Mouse (Mus musculus) lung, postnatal 0 days (tissue): ENCODE data around the gene Adprhl1. TPM values are rescaled to one million over a fixed set of nuclear protein-coding genes. Genes with fewer than 3 reads are reported as not detected.

Experiments used
- ATAC-seq: fragments of 200-750 bp; cut with Nextera tagmentation; 2 replicates; pipeline ENCODE4 v1.8.0; 2017; ENCODE audit warnings: moderate library complexity
- DNase-seq: peaks from one replicate; pipeline ENCODE4 v3.0.0-alpha.2; 2016; ENCODE audit warnings: low spot score
- H3K27ac ChIP-seq: fragments of 300-500 bp; sonication (generic); 2 replicates; pipeline ENCODE4 v1.5.1; 2014; ENCODE audit warnings: antibody characterized with exemption, mild to moderate bottlenecking, low read length, mixed read lengths
- H3K27me3 ChIP-seq: fragments of 300-500 bp; sonication (generic); replicated peaks from 2 replicates; pipeline ENCODE4 v1.6.1; 2014; ENCODE audit warnings: low read length, mixed read lengths; ENCODE audit not compliant: insufficient read depth
- H3K36me3 ChIP-seq: fragments of 300-500 bp; sonication (generic); 2 replicates; pipeline ENCODE4 v1.6.1; 2014; ENCODE audit warnings: low read length, mixed read lengths; ENCODE audit not compliant: insufficient read depth
- H3K4me1 ChIP-seq: fragments of 300-500 bp; sonication (generic); 2 replicates; pipeline ENCODE4 v1.6.1; 2014; ENCODE audit warnings: antibody characterized with exemption, low read depth, low read length, mixed read lengths; ENCODE audit not compliant: insufficient read depth
- H3K4me2 ChIP-seq: fragments of 300-500 bp; sonication (generic); replicated peaks from 2 replicates; pipeline ENCODE4 v1.6.1; 2014; ENCODE audit warnings: low read depth, mild to moderate bottlenecking, low read length, moderate library complexity, mixed read lengths
- H3K4me3 ChIP-seq: fragments of 300-500 bp; sonication (generic); 2 replicates; pipeline ENCODE4 v1.5.1; 2014; ENCODE audit warnings: low read depth, low read length
- H3K9ac ChIP-seq: fragments of 300-500 bp; sonication (generic); replicated peaks from 2 replicates; pipeline ENCODE4 v1.6.1; 2014; ENCODE audit warnings: low read depth, mild to moderate bottlenecking
- H3K9me3 ChIP-seq: fragments of 300-500 bp; sonication (generic); 2 replicates; pipeline ENCODE4 v1.6.1; 2016; ENCODE audit warnings: low read length, mixed read lengths
- CTCF ChIP-seq: IDR thresholded peaks from 2 replicates; pipeline ENCODE4 v1.5.1; 2016; ENCODE audit warnings: antibody characterized with exemption, mild to moderate bottlenecking
- EP300 ChIP-seq: IDR thresholded peaks from 2 replicates; pipeline ENCODE4 v1.6.1; 2016; ENCODE audit warnings: antibody characterized with exemption, mild to moderate bottlenecking, control low read depth
- WGBS: fragments of 180-500 bp; shearing (Covaris S2); extraction: QIAGEN DNeasy Blood & Tissue Kit; methylation state at CpG from one replicate; pipeline ENCODE4 v1.1.7; 2014; 5-methylcytosine and 5-hydroxymethylcytosine counted together
- microRNA counts: library from miRNA; unstranded; fragments of <30 nt; microRNA quantifications from one replicate; lab custom pipeline; 2015
- microRNA-seq: library from miRNA; unstranded; fragments of <30 nt; microRNA quantifications from one replicate; pipeline ENCODE4, GENCODE M21; 2016
- polyA plus RNA-seq: library from polyadenylated mRNA; unstranded; fragments of >200 nt; fragmentation: Nextera tagmentation; extraction: Ambion mirVana; gene quantifications from 2 replicates; pipeline ENCODE4 v1.2.1, GENCODE M21; 2015

Adprhl1 gene
- polyA plus RNA-seq, 1 experiment from 2014 or later, result 1.0 TPM

- no peaks in the 10 kb centered on the region for H3K27me3 ChIP-seq
- no peak for ATAC-seq
- no peak for DNase-seq
- H3K27ac ChIP-seq, result no peak overlapping the region
- no peaks in the 10 kb centered on the region for H3K9me3 ChIP-seq
- H3K4me1 ChIP-seq, result no peaks in the 10 kb centered on the region
- no peak overlapping the region for H3K4me2 ChIP-seq
- TF ChIP-seq CTCF (no peak), EP300 (no peak)
- 87% methylated on average over 7 of the region's 7 CpGs for WGBS
- no peak overlapping the region for H3K9ac ChIP-seq
- H3K4me3 ChIP-seq, result no peak overlapping the region
- peaks cover 28% of the 10 kb centered on the region for H3K36me3 ChIP-seq
Observed at GRCm38 (mm10) chr8:13177173-13177852, 76.6 kb downstream of the Adprhl1 start.

GRCm38 (mm10) chr8:13175650-13176049 is 78.3 kb downstream of the Adprhl1 start:
- 82% methylated on average over 1 of the region's 1 CpGs for WGBS
- H3K36me3 ChIP-seq, result peaks cover 41% of the 10 kb centered on the region
- no peaks in the 10 kb centered on the region for H3K9me3 ChIP-seq
- ATAC-seq, result no peak
- H3K27me3 ChIP-seq, result no peaks in the 10 kb centered on the region
- no peak for TF ChIP-seq CTCF
- no peak for TF ChIP-seq EP300
- H3K4me2 ChIP-seq, result no peak overlapping the region
- H3K27ac ChIP-seq, result no peak overlapping the region
- DNase-seq, result no peak
- no peak overlapping the region for H3K4me3 ChIP-seq
- H3K4me1 ChIP-seq, result no peaks in the 10 kb centered on the region
- H3K9ac ChIP-seq, result no peak overlapping the region

DNA sequence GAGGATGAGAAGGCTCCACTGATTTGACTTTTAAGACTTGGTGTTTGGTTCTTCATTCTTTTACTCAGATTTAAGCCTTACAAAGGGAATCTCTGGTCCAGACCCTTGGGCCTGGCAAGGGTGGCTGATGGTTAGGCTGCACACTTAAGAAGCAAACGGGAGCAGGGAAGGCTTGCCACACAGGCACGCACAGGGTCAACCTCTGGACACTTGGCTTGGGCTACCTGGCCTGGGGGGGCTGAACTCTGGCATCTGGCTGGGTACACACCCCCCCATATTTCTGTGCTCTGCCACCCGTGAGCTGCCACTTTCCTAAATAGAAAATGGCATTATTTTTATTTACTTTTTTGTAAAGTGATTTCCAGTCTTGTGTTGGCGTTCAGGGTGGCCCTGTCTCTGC is 79.2 kb downstream of the Adprhl1 start:
- no peak overlapping the region for H3K4me3 ChIP-seq
- no peaks in the 10 kb centered on the region for H3K9me3 ChIP-seq
- no peak overlapping the region for H3K9ac ChIP-seq
- H3K27ac ChIP-seq, result no peak overlapping the region
- no peak for DNase-seq
- TF ChIP-seq CTCF (no peak), EP300 (no peak)
- no peaks in the 10 kb centered on the region for H3K4me1 ChIP-seq
- no peak overlapping the region for H3K4me2 ChIP-seq
- H3K36me3 ChIP-seq, result peaks cover 41% of the 10 kb centered on the region
- no peak for ATAC-seq
- no peaks in the 10 kb centered on the region for H3K27me3 ChIP-seq
- 88% methylated on average over 4 of the region's 4 CpGs for WGBS

- H3K4me1 ChIP-seq, result no peaks in the 10 kb centered on the region
- H3K27me3 ChIP-seq, result no peaks in the 10 kb centered on the region
- H3K9me3 ChIP-seq, result no peaks in the 10 kb centered on the region
- H3K4me3 ChIP-seq, result no peak overlapping the region
- DNase-seq (no peak), ATAC-seq (no peak)
- TF ChIP-seq EP300 (no peak), CTCF (no peak)
- no peak overlapping the region for H3K4me2 ChIP-seq
- H3K36me3 ChIP-seq, result peaks cover 42% of the 10 kb centered on the region
- H3K9ac ChIP-seq, result no peak overlapping the region
- WGBS, result 88% methylated on average over 4 of the region's 4 CpGs
- H3K27ac ChIP-seq, result no peak overlapping the region
Observed at GRCm38 (mm10) chr8:13174305-13174704, 79.7 kb downstream of the Adprhl1 start.

MicroRNAs encoded within 50 kb of the gene (microRNA counts, 519-probe panel; counts per million panel counts)
- microRNA mmu-miR-1968 (lab: Ali Mortazavi, UCI), result not detected

Small RNA genes lying within 50 kb of the gene (microRNA-seq; reads per million reads assigned to microRNA genes)
- gene Mir1968, result 1.2 reads per million

Other genes starting within 250 kb of the Adprhl1 start
- gene F7, start 228.1 kb downstream of the Adprhl1 start, polyA plus RNA-seq, result 5.0 and 5.2 TPM in 2 replicates
- gene F10, start 216.9 kb downstream of the Adprhl1 start, polyA plus RNA-seq, result 5.9 and 7.4 TPM in 2 replicates
- gene Proz, start 193.2 kb downstream of the Adprhl1 start, polyA plus RNA-seq, result 0.87 and 1.2 TPM in 2 replicates
- gene Pcid2, start 148.7 kb downstream of the Adprhl1 start, polyA plus RNA-seq, result 17.5 and 18.0 TPM in 2 replicates
- gene Cul4a, start 148.5 kb downstream of the Adprhl1 start, polyA plus RNA-seq, result 59.5 and 61.2 TPM in 2 replicates
- 508 and 522 TPM in 2 replicates for gene Lamp1, start 95.0 kb downstream of the Adprhl1 start, polyA plus RNA-seq
- 2.0 and 2.5 TPM in 2 replicates for gene Grtp1, start 53.5 kb downstream of the Adprhl1 start, polyA plus RNA-seq
- 14.5 TPM in 2 replicates for gene Dcun1d2, start 34.0 kb upstream of the Adprhl1 start, polyA plus RNA-seq
- gene Tmco3, start 34.0 kb upstream of the Adprhl1 start, polyA plus RNA-seq, result 26.1 and 30.3 TPM in 2 replicates
- 45.4 and 50.2 TPM in 2 replicates for gene Tfdp1, start 84.6 kb upstream of the Adprhl1 start, polyA plus RNA-seq
- not detected in 2 replicates for gene Atp4b, start 142.7 kb upstream of the Adprhl1 start, polyA plus RNA-seq
- not detected in 2 replicates for gene Grk1, start 150.9 kb upstream of the Adprhl1 start, polyA plus RNA-seq
- gene Tmem255b, start 181.0 kb upstream of the Adprhl1 start, polyA plus RNA-seq, result 0.57 and 1.2 TPM in 2 replicates
- gene Gas6, start 240.3 kb upstream of the Adprhl1 start, polyA plus RNA-seq, result 177 and 201 TPM in 2 replicates